Mouse (Mus musculus) hindbrain, postnatal 0 days (tissue): ENCODE results near the gene Rab5if. TPM values are rescaled to one million over a fixed set of nuclear protein-coding genes. Genes with fewer than 3 reads are reported as not detected.

Experiments used
- ATAC-seq: fragments of 200-750 bp; cut with Nextera tagmentation; 2 replicates; pipeline ENCODE4 v1.8.0; 2017; ENCODE audit warnings: mild to moderate bottlenecking, moderate TSS enrichment, moderate library complexity
- DNase-seq: peaks from one replicate; pipeline ENCODE4 v3.0.0-alpha.2; 2015; ENCODE audit warnings: low spot score
- H3K27ac ChIP-seq: fragments of 300-500 bp; sonication (generic); 2 replicates; pipeline ENCODE4 v1.5.1; 2014; ENCODE audit warnings: mild to moderate bottlenecking
- H3K27me3 ChIP-seq: fragments of 300-500 bp; sonication (generic); 2 replicates; pipeline ENCODE4 v1.6.1; 2014; ENCODE audit warnings: low read length, mixed read lengths; ENCODE audit not compliant: insufficient read depth
- H3K36me3 ChIP-seq: fragments of 300-500 bp; sonication (generic); 2 replicates; pipeline ENCODE4 v1.6.1; 2014; ENCODE audit warnings: low read length, mixed read lengths; ENCODE audit not compliant: insufficient read depth
- H3K4me1 ChIP-seq: fragments of 300-500 bp; sonication (generic); 2 replicates; pipeline ENCODE4 v1.6.1; 2014; ENCODE audit warnings: antibody characterized with exemption, low read length, mixed read lengths; ENCODE audit not compliant: insufficient read depth
- H3K4me2 ChIP-seq: fragments of 300-500 bp; sonication (generic); 2 replicates; pipeline ENCODE4 v1.6.1; 2014; ENCODE audit warnings: low read depth, mild to moderate bottlenecking, low read length, moderate library complexity, mixed read lengths
- H3K4me3 ChIP-seq: fragments of 300-500 bp; sonication (generic); 2 replicates; pipeline ENCODE4 v1.5.1; 2014; ENCODE audit warnings: low read length
- H3K9ac ChIP-seq: fragments of 300-500 bp; sonication (generic); replicated peaks from 2 replicates; pipeline ENCODE4 v1.6.1; 2014; ENCODE audit warnings: mild to moderate bottlenecking, low read length, moderate library complexity, mixed read lengths
- H3K9me3 ChIP-seq: fragments of 300-500 bp; sonication (generic); 2 replicates; pipeline ENCODE4 v1.6.1; 2016; ENCODE audit warnings: low read length, mixed read lengths
- CTCF ChIP-seq: IDR thresholded peaks from 2 replicates; pipeline ENCODE4 v1.5.1; 2016; ENCODE audit warnings: antibody characterized with exemption, control low read depth, low read depth
- WGBS: fragments of 180-500 bp; shearing (Covaris S2); extraction: QIAGEN DNeasy Blood & Tissue Kit; methylation state at CpG from one replicate; pipeline ENCODE4 v1.1.7; 2014; 5-methylcytosine and 5-hydroxymethylcytosine counted together
- polyA plus RNA-seq: library from polyadenylated mRNA; unstranded; fragments of >200 nt; fragmentation: Nextera tagmentation; extraction: Ambion mirVana; gene quantifications from 2 replicates; pipeline ENCODE4 v1.2.1, GENCODE M21; 2015
- total RNA-seq: library from RNA; depleted of rRNA; stranded (reverse); fragments of >200 nt; gene quantifications from 2 replicates; pipeline ENCODE4 v1.2.3, GENCODE M21; 2014; rRNA removed

The Rab5if gene
- total and polyA plus RNA-seq, 2 experiments from 2014 or later, result 135 to 158 TPM

DNA sequence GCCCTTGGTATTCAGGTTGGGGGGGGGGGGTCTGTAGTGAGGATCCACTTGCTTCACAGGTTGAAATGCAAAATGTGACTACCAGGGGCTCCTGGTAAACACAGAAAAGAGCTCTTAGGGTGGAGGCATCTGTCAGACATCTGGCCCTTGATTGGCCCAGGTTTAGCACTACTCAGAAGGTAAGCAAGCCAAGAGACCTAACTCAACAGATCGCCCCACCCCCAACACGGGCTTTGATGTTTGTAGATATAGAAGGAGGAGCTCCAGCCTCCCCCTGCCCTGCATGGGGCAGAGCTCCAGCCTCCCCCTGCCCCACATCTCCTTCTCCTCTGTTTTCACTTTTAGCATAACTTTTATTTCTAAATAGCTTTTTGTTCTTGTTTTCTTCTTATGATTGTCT is 56.9 kb downstream of the Rab5if start:
- Histone ChIP-seq H3K27me3 (no peaks in the 10 kb centered on the region), H3K9ac (no peak overlapping the region), H3K27ac (no peak overlapping the region), H3K4me3 (no peak overlapping the region), H3K4me1 (no peaks in the 10 kb centered on the region), H3K9me3 (no peaks in the 10 kb centered on the region), H3K36me3 (no peaks in the 10 kb centered on the region), H3K4me2 (no peak overlapping the region)
- ATAC-seq, result no peak
- no peak for TF ChIP-seq CTCF
- no peak for DNase-seq
- WGBS, result 67% methylated on average over 2 of the region's 2 CpGs

- Histone ChIP-seq H3K9me3 (no peaks in the 10 kb centered on the region), H3K36me3 (0 out of 2 replicates have a peak, but pooled peaks cover 8% of the 10 kb centered on the region), H3K9ac (no peak overlapping the region), H3K4me1 (no peaks in the 10 kb centered on the region), H3K27ac (no peak overlapping the region), H3K4me2 (no peak overlapping the region), H3K27me3 (no peaks in the 10 kb centered on the region), H3K4me3 (no peak overlapping the region)
- ATAC-seq, result no peak
- 80% methylated on average over 5 of the region's 5 CpGs for WGBS
- DNase-seq, result no peak
- TF ChIP-seq CTCF, result no peak
Measured at GRCm38 (mm10) chr2:156923057-156923456, 60.1 kb downstream of the Rab5if start.

Other genes with a start within 250 kb of the Rab5if start
- 166 and 190 TPM in 2 replicates for gene Dlgap4, start 249.4 kb upstream of the Rab5if start, total RNA-seq
- gene Dlgap4, start 249.4 kb upstream of the Rab5if start, polyA plus RNA-seq, result 168 and 173 TPM in 2 replicates
- gene Myl9, start 87.7 kb upstream of the Rab5if start, total RNA-seq, result 38.4 and 41.7 TPM in 2 replicates
- 32.5 and 38.4 TPM in 2 replicates for gene Myl9, start 87.7 kb upstream of the Rab5if start, polyA plus RNA-seq
- gene Tgif2, start 23.1 kb upstream of the Rab5if start, total RNA-seq, result 18.2 and 26.6 TPM in 2 replicates
- 12.6 and 14.4 TPM in 2 replicates for gene Tgif2, start 23.1 kb upstream of the Rab5if start, polyA plus RNA-seq
- gene 4930518I15Rik, start 5.2 kb upstream of the Rab5if start, total RNA-seq, result 1.7 and 4.4 TPM in 2 replicates
- gene 4930518I15Rik, start 5.2 kb upstream of the Rab5if start, polyA plus RNA-seq, result 3.6 and 3.8 TPM in 2 replicates
- 0.68 TPM in 1 of 2 replicates, not detected in the other for gene Sla2, start 24.1 kb downstream of the Rab5if start, total RNA-seq
- gene Sla2, start 24.1 kb downstream of the Rab5if start, polyA plus RNA-seq, result 0.13 and 0.15 TPM in 2 replicates
- gene Ndrg3, start 128.9 kb downstream of the Rab5if start, total RNA-seq, result 177 and 183 TPM in 2 replicates
- gene Ndrg3, start 128.9 kb downstream of the Rab5if start, polyA plus RNA-seq, result 162 and 167 TPM in 2 replicates
- 6.3 and 9.5 TPM in 2 replicates for gene Dsn1, start 144.0 kb downstream of the Rab5if start, total RNA-seq
- 11.9 and 12.7 TPM in 2 replicates for gene Dsn1, start 144.0 kb downstream of the Rab5if start, polyA plus RNA-seq
- 120 and 151 TPM in 2 replicates for gene Soga1, start 216.1 kb downstream of the Rab5if start, total RNA-seq
- gene Soga1, start 216.1 kb downstream of the Rab5if start, polyA plus RNA-seq, result 3.5 and 3.6 TPM in 2 replicates
- gene Tldc2, start 223.9 kb downstream of the Rab5if start, total RNA-seq, result not detected in 2 replicates
- gene Tldc2, start 223.9 kb downstream of the Rab5if start, polyA plus RNA-seq, result 0.43 TPM in 1 of 2 replicates, not detected in the other